Mouse (Mus musculus) G1E (cell line): Measurements from ENCODE around the gene Ilvbl.

Experiments
- CTCF ChIP-seq: IDR thresholded peaks from 2 replicates; pipeline ENCODE4 v1.5.1; 2012; ENCODE audit warnings: low read depth, low read length, inconsistent platforms, mixed read lengths
- GATA1 ChIP-seq: IDR thresholded peaks from 2 replicates; pipeline ENCODE4 v1.6.1; 2012; ENCODE audit warnings: borderline replicate concordance, low read length, inconsistent platforms, mixed read lengths
- GATA2 ChIP-seq: IDR thresholded peaks from 2 replicates; pipeline ENCODE4 v1.6.1; 2012; ENCODE audit warnings: low read depth, low read length, inconsistent platforms, borderline replicate concordance
- POLR2AphosphoS5 ChIP-seq: IDR thresholded peaks from 2 replicates; pipeline ENCODE4 v1.6.1; 2012; ENCODE audit warnings: low read depth, low read length, inconsistent platforms; ENCODE audit not compliant: insufficient replicate concordance
- TAL1 ChIP-seq: conservative IDR thresholded peaks from 2 replicates; pipeline ENCODE4 v1.6.1; 2012; ENCODE audit warnings: low read depth, low read length, inconsistent platforms, mixed read lengths

DNA sequence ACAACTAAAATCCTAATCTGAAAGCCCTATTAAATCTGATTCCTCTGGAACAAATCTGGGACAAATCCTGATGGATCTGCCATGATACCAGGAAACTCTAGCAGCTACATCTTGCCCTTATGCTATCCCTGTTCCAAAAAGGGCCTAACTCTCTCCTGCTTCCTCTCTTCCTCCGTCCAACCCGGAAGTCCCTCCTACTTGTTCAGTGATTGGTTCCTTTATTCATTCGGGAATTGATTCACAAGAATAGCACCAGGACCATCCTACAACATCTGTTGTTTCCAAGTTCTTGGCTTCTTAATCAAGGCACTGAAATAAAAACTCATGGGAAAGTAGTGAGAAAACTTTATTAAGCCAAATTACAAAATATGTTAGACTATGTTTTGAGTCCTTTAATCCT is 5.0 kb upstream of the Ilvbl start:
- TF ChIP-seq CTCF, result no peak
- no peak for TF ChIP-seq GATA1
- no peak for TF ChIP-seq POLR2AphosphoS5
- no peak for TF ChIP-seq TAL1
- no peak for TF ChIP-seq GATA2
